Mouse (Mus musculus): ENCODE data around the gene Odf2l. TPM values are rescaled to one million over a fixed set of nuclear protein-coding genes. Genes with fewer than 3 reads are reported as not detected.

Gene Odf2l
- total RNA-seq, 2 experiments from 2014 or later: 10.0 to 10.8 TPM

DNA sequence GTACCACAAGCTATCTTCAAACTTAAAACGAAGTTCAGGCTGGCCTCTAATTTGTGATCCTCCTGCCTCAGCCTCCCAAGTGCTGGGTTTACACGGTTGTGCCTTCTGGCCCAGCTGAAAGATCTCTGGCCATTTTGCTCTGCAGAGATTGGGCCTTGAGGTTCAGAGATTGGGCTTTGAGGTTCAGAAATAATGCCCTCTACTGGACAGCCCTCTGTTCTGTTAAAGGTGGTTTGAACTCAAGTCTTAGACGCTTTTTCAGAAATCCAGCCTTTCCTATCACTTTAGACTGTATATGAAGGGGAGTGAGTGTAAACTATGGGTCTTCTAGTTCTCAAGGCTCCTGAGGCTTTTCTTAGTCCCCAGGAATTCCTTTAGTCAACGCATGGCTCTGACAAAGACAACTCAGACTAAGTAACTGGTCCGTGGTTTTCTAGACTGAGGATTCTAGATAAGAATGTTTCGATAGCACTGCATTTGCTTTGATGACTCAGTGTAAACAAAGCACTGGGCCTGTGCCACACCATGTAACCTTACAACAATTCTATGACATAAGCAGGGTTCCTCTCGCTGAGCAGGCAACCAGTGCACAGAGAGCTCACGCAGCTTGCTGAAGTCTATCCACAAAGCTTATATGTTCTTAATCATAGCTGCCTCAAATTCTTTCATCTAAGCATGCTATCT is 77.0 kb downstream of the Odf2l start:
- DNase-seq (ENCODE audit: low spot score): no peak
- intact Hi-C loops (cut with DNase I): no loop called here

DNA sequence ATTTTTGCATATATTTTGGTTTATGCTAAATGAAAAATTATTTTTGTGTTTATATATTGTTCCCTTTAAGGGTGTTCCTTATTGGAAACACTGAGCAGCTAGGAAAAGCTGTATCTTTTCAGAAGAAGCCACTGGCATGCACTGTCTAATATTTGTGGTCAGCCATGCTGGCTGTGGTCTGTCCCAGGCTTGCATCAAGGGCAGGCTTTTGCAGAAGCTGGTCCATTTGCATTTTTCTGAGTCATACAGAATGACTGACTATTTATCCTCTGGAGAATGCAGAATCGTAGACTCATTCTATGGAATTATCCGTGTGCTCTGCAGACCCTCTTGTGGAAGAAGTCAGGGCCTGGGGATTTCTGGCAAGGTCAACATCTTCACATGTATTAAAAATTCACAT is 79.7 kb downstream of the Odf2l start:
- DNase-seq (ENCODE audit: low spot score): no peak
- intact Hi-C loops (cut with DNase I): no loop called here

Other genes starting within 250 kb of the Odf2l start
- gene Clca4b, start 186.1 kb upstream of the Odf2l start, total RNA-seq (2021): not detected
- gene Clca4a, start 143.5 kb upstream of the Odf2l start, total RNA-seq (2021): not detected
- not detected for gene Clca1, start 85.8 kb upstream of the Odf2l start, total RNA-seq (2021)
- under 1 TPM; 0.05 to 0.28 TPM for gene Clca2, start 19.1 kb upstream of the Odf2l start, total RNA-seq (2021)
- gene Col24a1, start 173.9 kb downstream of the Odf2l start, total RNA-seq (2021): under 1 TPM; 0.11 to 0.60 TPM

Measured in heart, postnatal 25 days (tissue).